Mouse (Mus musculus) spleen, adult 2 months (tissue): ENCODE measurements around the gene Rbm25. TPM values are rescaled to one million over a fixed set of nuclear protein-coding genes. Genes with fewer than 3 reads are reported as not detected.

Experiments
- DNase-seq, 2 experiments: peaks; one replicate each; pipeline versions ENCODE4 v3.0.0 to v3.0.0-alpha.2; 2012 to 2021; ENCODE audit warnings: low spot score in 2 of 2, low read depth in 1 of 2
- H3K27ac ChIP-seq: fragments of 200-500 bp; 2 replicates; pipeline ENCODE4 v1.5.1; 2012; ENCODE audit warnings: low read length, inconsistent platforms; ENCODE audit not compliant: insufficient read depth
- H3K27me3 ChIP-seq: fragments of 200-500 bp; 2 replicates; pipeline ENCODE4 v1.6.1; 2012; ENCODE audit warnings: mild to moderate bottlenecking, moderate library complexity, low read length, inconsistent platforms; ENCODE audit not compliant: control insufficient read depth, insufficient read depth
- H3K36me3 ChIP-seq: fragments of 200-500 bp; 2 replicates; pipeline ENCODE4 v1.6.1; 2012; ENCODE audit warnings: mild to moderate bottlenecking, low read length, inconsistent platforms; ENCODE audit not compliant: control insufficient read depth, insufficient read depth
- H3K4me1 ChIP-seq: fragments of 200-500 bp; 2 replicates; pipeline ENCODE4 v1.6.1; 2011; ENCODE audit warnings: inconsistent platforms; ENCODE audit not compliant: control insufficient read depth, insufficient read depth, insufficient read length
- H3K4me3 ChIP-seq: fragments of 200-500 bp; 2 replicates; pipeline ENCODE4 v1.5.1; 2011; ENCODE audit warnings: mild to moderate bottlenecking, inconsistent platforms; ENCODE audit not compliant: insufficient read depth, insufficient read length; ENCODE audit errors: extremely low read depth
- CTCF ChIP-seq: fragments of 200-500 bp; IDR thresholded peaks from 2 replicates; pipeline ENCODE4 v1.5.1; 2011; ENCODE audit warnings: mild to moderate bottlenecking, inconsistent platforms; ENCODE audit not compliant: insufficient read depth, insufficient read length, insufficient replicate concordance; ENCODE audit errors: extremely low read depth
- POLR2A ChIP-seq: fragments of 200-500 bp; IDR thresholded peaks from 2 replicates; pipeline ENCODE4 v1.6.1; 2011; ENCODE audit warnings: low read depth, low read length, inconsistent platforms
- WGBS: fragments of 180-500 bp; shearing (Covaris S2); methylation state at CpG from one replicate; pipeline ENCODE4 v1.1.7; 2018; 5-methylcytosine and 5-hydroxymethylcytosine counted together
- polyA plus RNA-seq: library from polyadenylated mRNA; depleted of rRNA; stranded (reverse); fragments of >200 nt; gene quantifications from 2 replicates; pipeline ENCODE4 v1.2.3, GENCODE M21; 2012

Rbm25 gene
- polyA plus RNA-seq, 1 experiment = 20.2 TPM

DNA sequence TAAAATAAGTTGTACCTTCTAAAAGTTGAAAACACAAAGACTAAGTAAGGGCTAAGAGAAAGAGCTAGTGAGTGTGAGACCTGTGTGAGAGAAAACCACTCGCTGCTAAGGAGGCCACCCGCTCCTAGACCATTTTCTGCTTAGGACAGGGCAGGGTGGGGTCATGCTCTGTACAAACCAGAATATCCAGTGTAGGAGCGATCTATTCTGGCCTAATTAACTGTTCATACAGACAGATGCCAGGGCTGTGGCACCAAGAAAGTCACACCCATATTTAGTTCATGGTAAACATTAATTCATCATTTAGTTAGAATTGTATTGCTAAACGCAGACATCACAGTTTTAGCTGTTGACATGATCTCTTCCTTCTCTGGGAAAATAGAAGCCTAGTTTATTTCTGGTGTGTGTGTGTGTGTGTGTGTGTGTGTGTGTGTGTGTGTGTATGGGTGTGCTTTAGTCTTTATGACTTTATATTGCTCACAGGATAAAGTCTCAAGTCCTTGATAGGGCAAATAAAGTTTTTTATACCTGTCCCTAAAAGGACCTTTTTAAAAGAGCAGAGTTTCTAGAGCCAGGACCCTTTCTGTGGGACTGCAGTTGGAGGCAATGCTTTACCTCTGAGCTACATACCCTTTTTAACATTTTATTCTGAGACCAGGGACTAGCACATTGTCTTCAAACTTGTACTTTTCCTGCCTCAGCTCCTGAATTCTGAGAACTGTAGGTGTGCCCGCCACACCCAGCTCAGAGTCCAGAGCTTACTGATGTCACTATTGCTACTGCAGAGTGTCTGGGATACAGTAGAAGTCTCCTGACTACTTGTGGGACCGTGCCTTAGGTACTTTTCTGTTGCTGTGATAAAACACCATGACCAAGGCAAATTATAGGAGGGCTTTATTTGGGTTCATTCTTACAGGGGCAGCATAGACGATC, 77.4 kb downstream of the Rbm25 start:
- H3K27me3 ChIP-seq = no peaks in the 10 kb centered on the region
- no peak overlapping the region for H3K4me3 ChIP-seq
- no peak overlapping the region for H3K27ac ChIP-seq
- no peaks in the 10 kb centered on the region for H3K4me1 ChIP-seq
- no peak for DNase-seq
- H3K36me3 ChIP-seq = peaks cover 15% of the 10 kb centered on the region
- WGBS = 93% methylated on average over 7 of the region's 7 CpGs
- TF ChIP-seq CTCF = no peak
- no peak for TF ChIP-seq POLR2A

DNA sequence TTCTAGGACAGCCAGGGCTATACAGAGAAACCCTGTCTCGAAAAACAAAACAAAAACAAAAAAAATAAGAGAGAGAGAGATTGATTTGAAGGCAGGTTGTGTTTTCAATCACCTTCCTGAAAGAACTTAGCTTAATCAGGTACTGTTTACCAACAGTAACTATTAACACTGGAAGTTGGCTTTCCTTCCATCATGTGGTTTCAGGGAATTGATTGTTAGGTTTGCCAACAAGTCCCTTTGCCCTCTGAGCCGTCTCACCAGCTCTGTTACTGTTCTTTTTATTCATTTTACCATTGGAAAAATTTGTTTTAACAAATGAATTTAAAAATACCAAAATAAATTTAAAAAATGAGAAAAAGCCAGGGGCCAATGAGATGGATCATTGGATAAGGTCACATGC, 78.9 kb downstream of the Rbm25 start:
- WGBS = 91% methylated on average over 2 of the region's 2 CpGs
- Histone ChIP-seq H3K36me3 (peaks cover 20% of the 10 kb centered on the region), H3K27me3 (no peaks in the 10 kb centered on the region), H3K4me3 (no peak overlapping the region), H3K27ac (no peak overlapping the region), H3K4me1 (no peaks in the 10 kb centered on the region)
- TF ChIP-seq CTCF = no peak
- TF ChIP-seq POLR2A = no peak
- DNase-seq = no peak

DNA sequence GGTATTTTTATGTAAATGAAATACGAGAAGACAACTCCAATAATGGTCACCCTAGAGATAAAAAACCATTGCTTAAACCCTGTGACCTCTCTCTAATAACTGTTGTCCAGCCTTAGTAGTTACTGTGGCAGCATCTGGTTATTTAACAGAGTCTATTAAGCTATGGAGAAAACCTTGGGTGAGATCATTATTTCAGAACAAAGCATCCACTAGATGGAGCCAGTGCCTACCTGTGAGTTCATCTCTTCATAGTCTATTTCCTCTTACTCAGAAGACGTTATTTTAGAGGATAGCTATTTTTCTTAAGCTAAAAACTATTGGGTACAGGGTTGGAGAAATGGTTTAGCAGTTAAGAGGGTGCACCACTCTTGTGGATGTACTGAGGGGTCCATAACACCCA, 82.7 kb downstream of the Rbm25 start:
- peak in 1 of 2 experiments; percentile 19 for DNase-seq
- H3K4me1 ChIP-seq = no peaks in the 10 kb centered on the region
- 49% methylated on average over 2 of the region's 2 CpGs for WGBS
- H3K36me3 ChIP-seq = peaks cover 41% of the 10 kb centered on the region
- H3K4me3 ChIP-seq = no peak overlapping the region
- H3K27ac ChIP-seq = no peak overlapping the region
- no peaks in the 10 kb centered on the region for H3K27me3 ChIP-seq
- TF ChIP-seq CTCF (no peak), POLR2A (no peak)

DNA sequence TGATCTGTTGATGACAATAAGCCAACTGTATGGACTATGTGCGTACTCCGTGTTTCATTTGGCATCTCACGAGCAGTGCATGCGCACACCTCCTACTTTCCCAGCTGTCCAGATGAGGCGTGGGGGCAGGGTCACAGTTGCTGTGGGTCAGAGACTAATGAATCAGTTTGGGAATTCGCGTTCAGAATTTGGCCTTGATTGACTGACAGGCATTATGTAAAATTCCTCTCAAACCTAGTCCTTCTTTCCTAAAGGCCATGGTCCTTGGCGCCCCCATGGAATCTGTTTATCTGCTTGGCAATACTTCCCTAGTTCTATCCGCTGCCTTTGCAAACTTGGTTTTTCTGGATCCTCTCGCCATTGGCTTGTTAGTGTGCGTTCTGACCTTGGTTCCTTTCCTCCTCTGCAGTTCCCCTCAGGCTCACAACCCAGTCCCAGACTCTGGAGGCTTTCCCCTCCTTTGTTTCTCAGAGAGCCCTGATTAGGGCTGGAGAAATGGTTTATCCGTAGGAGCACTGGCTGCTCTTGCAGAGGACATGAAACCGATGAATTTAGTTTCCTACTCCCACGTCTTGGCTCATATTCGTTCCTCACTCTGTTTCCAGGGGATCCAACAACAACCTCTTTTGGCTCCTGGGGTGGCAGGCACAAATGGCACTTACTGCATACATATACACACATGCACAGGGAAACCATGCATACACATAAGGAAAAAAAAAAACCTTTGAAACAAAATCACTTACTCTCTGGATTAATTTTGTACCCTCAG, 85.6 kb downstream of the Rbm25 start:
- H3K36me3 ChIP-seq = peaks cover 46% of the 10 kb centered on the region
- H3K4me3 ChIP-seq = no peak overlapping the region
- DNase-seq = no peak
- TF ChIP-seq CTCF (no peak), POLR2A (no peak)
- H3K4me1 ChIP-seq = no peaks in the 10 kb centered on the region
- no peaks in the 10 kb centered on the region for H3K27me3 ChIP-seq
- WGBS = 88% methylated on average over 15 of the region's 15 CpGs
- H3K27ac ChIP-seq = no peak overlapping the region

DNA sequence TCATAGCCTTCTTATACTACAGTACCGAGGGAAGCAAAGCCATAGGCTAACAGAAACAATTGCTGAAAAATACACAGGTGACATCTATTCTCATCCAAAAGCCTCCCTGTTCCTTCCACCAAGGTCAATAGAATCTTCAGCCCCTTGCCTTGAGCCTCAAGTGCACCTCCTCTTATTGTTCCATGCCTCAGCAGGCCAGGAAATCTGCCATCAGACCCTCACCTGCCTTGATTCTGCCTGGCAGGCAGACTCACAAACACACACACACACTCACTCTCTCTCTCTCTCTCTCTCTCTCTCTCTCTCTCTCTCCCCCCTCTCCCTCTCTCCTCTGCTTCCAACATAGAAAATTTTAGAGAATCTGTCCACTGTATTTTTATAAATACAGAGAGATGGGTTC, 88.4 kb downstream of the Rbm25 start:
- H3K4me1 ChIP-seq = no peaks in the 10 kb centered on the region
- H3K27ac ChIP-seq = no peak overlapping the region
- no peaks in the 10 kb centered on the region for H3K27me3 ChIP-seq
- 97% methylated on average over 1 of the region's 1 CpGs for WGBS
- H3K36me3 ChIP-seq = peaks cover 46% of the 10 kb centered on the region
- no peak for DNase-seq
- H3K4me3 ChIP-seq = no peak overlapping the region
- no peak for TF ChIP-seq CTCF

DNA sequence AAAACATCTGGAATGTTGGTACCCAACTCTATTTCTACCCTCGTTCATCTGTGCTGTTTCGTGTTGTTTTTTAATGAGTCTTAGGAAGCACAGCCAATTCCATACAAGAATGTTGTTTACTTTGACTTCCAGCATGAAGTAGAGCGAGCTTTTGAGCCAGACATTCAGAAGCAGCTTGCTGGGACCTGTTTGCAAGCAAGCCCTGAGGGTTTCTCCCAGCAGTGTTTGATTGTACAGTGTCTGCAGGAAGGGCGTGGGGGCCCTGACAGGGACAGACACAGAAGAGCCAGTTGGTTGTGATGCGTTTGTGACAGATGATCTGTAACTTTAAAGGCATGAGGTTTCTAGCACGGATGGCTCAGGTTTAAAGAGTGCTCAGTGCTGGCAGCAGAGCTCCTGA, 90.2 kb downstream of the Rbm25 start:
- no peaks in the 10 kb centered on the region for H3K27me3 ChIP-seq
- no peak overlapping the region for H3K4me3 ChIP-seq
- no peaks in the 10 kb centered on the region for H3K4me1 ChIP-seq
- no peak for DNase-seq
- no peak for TF ChIP-seq POLR2A
- no peak for TF ChIP-seq CTCF
- peaks cover 44% of the 10 kb centered on the region for H3K36me3 ChIP-seq
- WGBS = 90% methylated on average over 6 of the region's 6 CpGs
- no peak overlapping the region for H3K27ac ChIP-seq
